9 mouse cellular contexts compared by ENCODE assay signal in genomic region chr16:35270353-35270934, GRCm38 (mm10).
DNase-seq lines count a peak whose midpoint lies in the region; ATAC-seq and TF ChIP-seq lines count a peak whose summit lies in the region.
"Had no signal": no experiment of that assay in that cellular context is flagged by ENCODE, and none has a peak within 500 bp of the region (broad histone marks: within the 10 kb centered on the region; RNA-seq: fewer than 3 reads in every experiment).

No protein-coding gene starts in this region.

- H3K27ac ChIP-seq in midbrain, embryonic 12.5 days (replicated peaks): no peak overlapping the region
- no peak overlapping the region for H3K27ac ChIP-seq in small intestine, adult 2 months (ENCODE audit: insufficient read depth, low read depth, low read length)

- peak; percentile 57 for ATAC-seq in midbrain, embryonic 12.5 days (ENCODE audit: low FRiP score, low read depth)
- ATAC-seq in erythroid progenitor cell, adult 5-6 weeks (replicated peaks; ENCODE audit: low FRiP score, poor library complexity, severe bottlenecking): no peak

- peaks cover 10% of the 10 kb centered on the region; the same call in 1 of the 2 replicates for H3K27me3 ChIP-seq in midbrain, embryonic 12.5 days
- H3K27me3 ChIP-seq in small intestine, adult 2 months (ENCODE audit: control insufficient read depth, insufficient read depth, low read length): no peaks in the 10 kb centered on the region

- TF ChIP-seq POLR2A in small intestine, adult 2 months (IDR thresholded peaks at IDR 0.05; ENCODE audit: low read depth, low read length): no peak

- H3K9ac ChIP-seq in midbrain, embryonic 12.5 days (replicated peaks): no peak overlapping the region

- TF ChIP-seq CTCF in small intestine, adult 2 months (IDR thresholded peaks at IDR 0.05; ENCODE audit: extremely low read depth, insufficient read length, insufficient replicate concordance, low read depth, low read length): peak; percentile 85; the same call in 1 of the 2 replicates

- peak; percentile 95 for DNase-seq in adipocyte (ENCODE audit: low spot score)
- DNase-seq in cerebellum, postnatal 36 days: peak; percentile 88 to 94
- DNase-seq in gastrocnemius, adult 8-10 months (ENCODE audit: low spot score in 2 of 2): peak; percentile 66 to 70
- peak; percentile 81 for DNase-seq in induced T-regulatory cell, adult 2 months (ENCODE audit: low read depth)
- DNase-seq in left cerebral cortex, adult 9 months (ENCODE audit: low spot score in 2 of 2): peak; percentile 62 to 92

- no peak overlapping the region for H3K4me2 ChIP-seq in midbrain, embryonic 12.5 days (replicated peaks)

- H3K9me3 ChIP-seq in midbrain, embryonic 12.5 days: no peaks in the 10 kb centered on the region

- WGBS in midbrain, embryonic 12.5 days: 41% methylated on average over 10 of the region's 10 CpGs
- WGBS in small intestine, adult 2 months: 36% methylated on average over 10 of the region's 10 CpGs

- no peaks in the 10 kb centered on the region for H3K36me3 ChIP-seq in midbrain, embryonic 12.5 days
- no peaks in the 10 kb centered on the region for H3K36me3 ChIP-seq in small intestine, adult 2 months (ENCODE audit: control insufficient read depth, insufficient read depth, low read length)

- peaks cover 8% of the 10 kb centered on the region; the same call in 1 of the 2 replicates for H3K4me1 ChIP-seq in midbrain, embryonic 12.5 days
- H3K4me1 ChIP-seq in small intestine, adult 2 months (ENCODE audit: control insufficient read depth, insufficient read depth, insufficient read length, low read length): 0 out of 2 replicates have a peak, but pooled peaks cover 2% of the 10 kb centered on the region

- no peak overlapping the region for H3K4me3 ChIP-seq in midbrain, embryonic 12.5 days
- H3K4me3 ChIP-seq in small intestine, adult 2 months (ENCODE audit: low read depth, low read length): no peak overlapping the region
- H3K4me3 ChIP-seq: myocyte had no signal
